Mouse (Mus musculus): Measurements from ENCODE around the gene Plscr1. TPM values are rescaled to one million over a fixed set of nuclear protein-coding genes. Genes with fewer than 3 reads are reported as not detected.

Plscr1 gene
- polyA plus RNA-seq, 1 experiment, result 6.9 TPM

- WGBS, result 57% methylated on average over 3 of the region's 3 CpGs
- H3K36me3 ChIP-seq (ENCODE audit: control insufficient read depth, insufficient read depth, low read length), result no peaks in the 10 kb centered on the region
- no peak overlapping the region for H3K4me3 ChIP-seq (ENCODE audit: control insufficient read depth, insufficient read depth, low read length)
- DNase-seq, result no peak
- H3K27me3 ChIP-seq (ENCODE audit: control insufficient read depth, insufficient read depth, low read length), result no peaks in the 10 kb centered on the region
- no peaks in the 10 kb centered on the region; the same call in 1 of the 2 replicates for H3K4me1 ChIP-seq (replicated peaks; ENCODE audit: control insufficient read depth, insufficient read depth, low read length)
- H3K27ac ChIP-seq (ENCODE audit: control insufficient read depth, insufficient read depth, low read length), result no peak overlapping the region
- TF ChIP-seq POLR2A (IDR thresholded peaks at IDR 0.05; ENCODE audit: control insufficient read depth, extremely low read depth, insufficient read depth, low read length, poor library complexity) (no peak), CTCF (IDR thresholded peaks at IDR 0.05; ENCODE audit: borderline replicate concordance, control insufficient read depth, extremely low read depth, insufficient read depth, low read length, poor library complexity) (no peak)
Observed at GRCm38 (mm10) chr9:92226795-92227194, 22.8 kb upstream of the Plscr1 start.

- Histone ChIP-seq H3K4me3 (ENCODE audit: control insufficient read depth, insufficient read depth, low read length) (no peak overlapping the region), H3K36me3 (ENCODE audit: control insufficient read depth, insufficient read depth, low read length) (no peaks in the 10 kb centered on the region), H3K4me1 (replicated peaks; ENCODE audit: control insufficient read depth, insufficient read depth, low read length) (no peaks in the 10 kb centered on the region; the same call in 1 of the 2 replicates), H3K27me3 (ENCODE audit: control insufficient read depth, insufficient read depth, low read length) (no peaks in the 10 kb centered on the region), H3K27ac (ENCODE audit: control insufficient read depth, insufficient read depth, low read length) (no peak overlapping the region)
- TF ChIP-seq POLR2A (IDR thresholded peaks at IDR 0.05; ENCODE audit: control insufficient read depth, extremely low read depth, insufficient read depth, low read length, poor library complexity), result no peak
- no peak for TF ChIP-seq CTCF (IDR thresholded peaks at IDR 0.05; ENCODE audit: borderline replicate concordance, control insufficient read depth, extremely low read depth, insufficient read depth, low read length, poor library complexity)
- WGBS, result 78% methylated on average over 16 of the region's 16 CpGs
- DNase-seq, result no peak
Observed at GRCm38 (mm10) chr9:92228867-92229832, 20.4 kb upstream of the Plscr1 start.

GRCm38 (mm10) chr9:92229833-92230205, 19.7 kb upstream of the Plscr1 start:
- no peaks in the 10 kb centered on the region for H3K36me3 ChIP-seq (ENCODE audit: control insufficient read depth, insufficient read depth, low read length)
- TF ChIP-seq CTCF (IDR thresholded peaks at IDR 0.05; ENCODE audit: borderline replicate concordance, control insufficient read depth, extremely low read depth, insufficient read depth, low read length, poor library complexity) (no peak), POLR2A (IDR thresholded peaks at IDR 0.05; ENCODE audit: control insufficient read depth, extremely low read depth, insufficient read depth, low read length, poor library complexity) (no peak)
- H3K27ac ChIP-seq (ENCODE audit: control insufficient read depth, insufficient read depth, low read length), result no peak overlapping the region
- DNase-seq, result no peak
- H3K27me3 ChIP-seq (ENCODE audit: control insufficient read depth, insufficient read depth, low read length), result no peaks in the 10 kb centered on the region
- no peaks in the 10 kb centered on the region; the same call in 1 of the 2 replicates for H3K4me1 ChIP-seq (replicated peaks; ENCODE audit: control insufficient read depth, insufficient read depth, low read length)
- 67% methylated on average over 2 of the region's 2 CpGs for WGBS
- no peak overlapping the region for H3K4me3 ChIP-seq (ENCODE audit: control insufficient read depth, insufficient read depth, low read length)

GRCm38 (mm10) chr9:92234901-92235458, 14.6 kb upstream of the Plscr1 start:
- no peak for DNase-seq
- no peak overlapping the region for H3K4me3 ChIP-seq (ENCODE audit: control insufficient read depth, insufficient read depth, low read length)
- no peaks in the 10 kb centered on the region for H3K36me3 ChIP-seq (ENCODE audit: control insufficient read depth, insufficient read depth, low read length)
- H3K27me3 ChIP-seq (ENCODE audit: control insufficient read depth, insufficient read depth, low read length), result no peaks in the 10 kb centered on the region
- no peak for TF ChIP-seq POLR2A (IDR thresholded peaks at IDR 0.05; ENCODE audit: control insufficient read depth, extremely low read depth, insufficient read depth, low read length, poor library complexity)
- TF ChIP-seq CTCF (IDR thresholded peaks at IDR 0.05; ENCODE audit: borderline replicate concordance, control insufficient read depth, extremely low read depth, insufficient read depth, low read length, poor library complexity), result no peak
- 97% methylated on average over 11 of the region's 11 CpGs for WGBS
- H3K27ac ChIP-seq (ENCODE audit: control insufficient read depth, insufficient read depth, low read length), result no peak overlapping the region
- H3K4me1 ChIP-seq (replicated peaks; ENCODE audit: control insufficient read depth, insufficient read depth, low read length), result no peaks in the 10 kb centered on the region

- H3K4me1 ChIP-seq (replicated peaks; ENCODE audit: control insufficient read depth, insufficient read depth, low read length), result no peaks in the 10 kb centered on the region
- H3K27me3 ChIP-seq (ENCODE audit: control insufficient read depth, insufficient read depth, low read length), result no peaks in the 10 kb centered on the region
- DNase-seq, result no peak
- H3K27ac ChIP-seq (ENCODE audit: control insufficient read depth, insufficient read depth, low read length), result no peak overlapping the region
- no peak for TF ChIP-seq CTCF (IDR thresholded peaks at IDR 0.05; ENCODE audit: borderline replicate concordance, control insufficient read depth, extremely low read depth, insufficient read depth, low read length, poor library complexity)
- no peak for TF ChIP-seq POLR2A (IDR thresholded peaks at IDR 0.05; ENCODE audit: control insufficient read depth, extremely low read depth, insufficient read depth, low read length, poor library complexity)
- no peak overlapping the region for H3K4me3 ChIP-seq (ENCODE audit: control insufficient read depth, insufficient read depth, low read length)
- WGBS, result 93% methylated on average over 7 of the region's 7 CpGs
- no peaks in the 10 kb centered on the region for H3K36me3 ChIP-seq (ENCODE audit: control insufficient read depth, insufficient read depth, low read length)
Observed at GRCm38 (mm10) chr9:92248773-92249446, 640 bp upstream of the Plscr1 start.
